Mouse (Mus musculus) testis, adult 2 months (tissue): Measurements from ENCODE around the gene Zfp426.

Source experiments
- CTCF ChIP-seq: fragments of 200-500 bp; IDR thresholded peaks from 2 replicates; pipeline ENCODE4 v1.5.1; 2012; ENCODE audit warnings: low read depth, mild to moderate bottlenecking, inconsistent platforms, low read length, moderate library complexity; ENCODE audit not compliant: control insufficient read depth, insufficient read depth, insufficient replicate concordance
- POLR2A ChIP-seq: fragments of 200-500 bp; IDR thresholded peaks from 2 replicates; pipeline ENCODE4 v1.6.1; 2012; ENCODE audit warnings: low read depth, mild to moderate bottlenecking, inconsistent platforms, low read length, moderate library complexity; ENCODE audit not compliant: control insufficient read depth

- peak; percentile 93 for TF ChIP-seq POLR2A
- TF ChIP-seq CTCF: no peak
Measured at GRCm38 (mm10) chr9:20492527-20493233, at the start of gene Zfp426.
